Mouse (Mus musculus): ENCODE data around the gene Slc2a3. TPM values are rescaled to one million over a fixed set of nuclear protein-coding genes. Genes with fewer than 3 reads are reported as not detected.
A peak's percentile ranks its signal among the peaks of the same experiment; 100 is the strongest.
"Not testable (repeated sequence)": the region's sequence is repeated elsewhere in the genome, so short reads cannot be mapped to it uniquely, and the experiment has no call there.

Slc2a3 gene
- polyA plus RNA-seq, 1 experiment = 1.3 TPM

GRCm38 (mm10) chr6:122741460-122742227 lies 59.8 kb downstream of the Slc2a3 start:
- Histone ChIP-seq H3K27ac (ENCODE audit: insufficient read depth, low read depth, low read length) (no peak overlapping the region; the same call in 1 of the 2 replicates), H3K4me3 (ENCODE audit: low read depth, low read length) (peak overlapping the region; percentile 61), H3K36me3 (ENCODE audit: control insufficient read depth, insufficient read depth, low read length) (no peaks in the 10 kb centered on the region), H3K27me3 (ENCODE audit: control insufficient read depth, insufficient read depth, low read length) (no peaks in the 10 kb centered on the region), H3K4me1 (ENCODE audit: control insufficient read depth, insufficient read depth, insufficient read length, low read length) (no peaks in the 10 kb centered on the region)
- WGBS = 14% methylated on average over 25 of the region's 25 CpGs
- TF ChIP-seq POLR2A (IDR thresholded peaks at IDR 0.05; ENCODE audit: low read depth, low read length) (no peak), CTCF (IDR thresholded peaks at IDR 0.05; ENCODE audit: extremely low read depth, insufficient read length, insufficient replicate concordance, low read depth, low read length) (no peak)

DNA sequence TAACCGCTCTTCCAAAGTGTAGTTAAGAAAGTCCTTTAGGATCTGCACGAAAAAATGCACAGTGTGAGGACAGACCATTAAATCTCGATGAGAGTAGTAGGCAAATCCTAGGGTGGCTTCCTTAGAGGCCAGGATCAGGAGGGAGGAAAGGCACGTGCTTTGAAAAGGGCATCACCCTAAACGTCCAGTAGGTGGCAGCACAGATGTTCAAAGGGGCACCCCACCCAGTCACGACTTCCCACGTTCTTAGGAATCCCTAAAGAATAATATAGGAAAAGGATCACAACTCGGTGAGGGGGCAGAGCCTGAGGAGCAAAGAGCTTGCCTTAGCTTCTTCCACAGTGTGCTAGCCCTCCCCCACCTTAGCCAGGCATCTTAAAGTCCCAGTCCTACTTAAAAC lies 61.5 kb downstream of the Slc2a3 start:
- Histone ChIP-seq H3K4me3 (ENCODE audit: low read depth, low read length) (no peak overlapping the region), H3K36me3 (ENCODE audit: control insufficient read depth, insufficient read depth, low read length) (no peaks in the 10 kb centered on the region), H3K27ac (ENCODE audit: insufficient read depth, low read depth, low read length) (no peak overlapping the region), H3K4me1 (ENCODE audit: control insufficient read depth, insufficient read depth, insufficient read length, low read length) (no peaks in the 10 kb centered on the region), H3K27me3 (ENCODE audit: control insufficient read depth, insufficient read depth, low read length) (no peaks in the 10 kb centered on the region)
- 9% methylated on average over 8 of the region's 8 CpGs for WGBS
- TF ChIP-seq CTCF (IDR thresholded peaks at IDR 0.05; ENCODE audit: extremely low read depth, insufficient read length, insufficient replicate concordance, low read depth, low read length) (peak; percentile 72; the same call in 1 of the 2 replicates), POLR2A (IDR thresholded peaks at IDR 0.05; ENCODE audit: low read depth, low read length) (no peak)

- no peak overlapping the region for H3K27ac ChIP-seq (ENCODE audit: insufficient read depth, low read depth, low read length)
- no peaks in the 10 kb centered on the region for H3K36me3 ChIP-seq (ENCODE audit: control insufficient read depth, insufficient read depth, low read length)
- 26% methylated on average over 2 of the region's 2 CpGs for WGBS
- TF ChIP-seq POLR2A (IDR thresholded peaks at IDR 0.05; ENCODE audit: low read depth, low read length) (no peak), CTCF (IDR thresholded peaks at IDR 0.05; ENCODE audit: extremely low read depth, insufficient read length, insufficient replicate concordance, low read depth, low read length) (peak; percentile 50; the same call in 1 of the 2 replicates)
- peaks cover 2% of the 10 kb centered on the region; the same call in 1 of the 2 replicates for H3K27me3 ChIP-seq (ENCODE audit: control insufficient read depth, insufficient read depth, low read length)
- H3K4me3 ChIP-seq (ENCODE audit: low read depth, low read length) = no peak overlapping the region
- H3K4me1 ChIP-seq (ENCODE audit: control insufficient read depth, insufficient read depth, insufficient read length, low read length) = no peaks in the 10 kb centered on the region
Observed at GRCm38 (mm10) chr6:122719942-122720341, 81.5 kb downstream of the Slc2a3 start.

DNA sequence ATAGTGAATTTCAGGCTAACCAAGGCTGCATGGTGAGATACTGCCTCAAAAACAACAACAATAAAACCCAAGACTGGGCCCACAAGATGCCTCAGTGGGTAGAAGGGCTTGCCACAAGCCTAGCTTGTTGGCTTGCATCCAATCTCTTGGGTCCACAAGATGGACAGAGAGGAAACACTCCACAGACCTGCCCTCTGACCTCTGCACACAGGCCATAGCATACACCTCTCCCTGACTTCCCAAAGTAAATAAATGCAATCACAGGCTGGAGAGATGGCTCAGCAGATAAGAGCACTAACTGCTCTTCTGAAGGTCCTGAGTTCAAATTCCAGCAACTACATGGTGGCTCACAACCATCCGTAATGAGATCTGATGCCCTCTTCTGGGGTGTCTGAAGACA lies 83.2 kb downstream of the Slc2a3 start:
- H3K4me1 ChIP-seq (ENCODE audit: control insufficient read depth, insufficient read depth, insufficient read length, low read length); H3K27ac ChIP-seq (ENCODE audit: insufficient read depth, low read depth, low read length); H3K36me3 ChIP-seq (ENCODE audit: control insufficient read depth, insufficient read depth, low read length); H3K4me3 ChIP-seq (ENCODE audit: low read depth, low read length); H3K27me3 ChIP-seq (ENCODE audit: control insufficient read depth, insufficient read depth, low read length): not testable (repeated sequence)
- WGBS = 79% methylated on average over 1 of the region's 1 CpGs

GRCm38 (mm10) chr6:122715886-122716285 lies 85.6 kb downstream of the Slc2a3 start:
- H3K4me3 ChIP-seq (ENCODE audit: low read depth, low read length) = no peak overlapping the region
- WGBS = 35% methylated on average over 4 of the region's 4 CpGs
- H3K36me3 ChIP-seq (ENCODE audit: control insufficient read depth, insufficient read depth, low read length) = no peaks in the 10 kb centered on the region
- TF ChIP-seq POLR2A (IDR thresholded peaks at IDR 0.05; ENCODE audit: low read depth, low read length) (no peak), CTCF (IDR thresholded peaks at IDR 0.05; ENCODE audit: extremely low read depth, insufficient read length, insufficient replicate concordance, low read depth, low read length) (no peak)
- peaks cover 2% of the 10 kb centered on the region; the same call in 1 of the 2 replicates for H3K27me3 ChIP-seq (ENCODE audit: control insufficient read depth, insufficient read depth, low read length)
- H3K4me1 ChIP-seq (ENCODE audit: control insufficient read depth, insufficient read depth, insufficient read length, low read length) = no peaks in the 10 kb centered on the region
- H3K27ac ChIP-seq (ENCODE audit: insufficient read depth, low read depth, low read length) = no peak overlapping the region

- TF ChIP-seq CTCF (IDR thresholded peaks at IDR 0.05; ENCODE audit: extremely low read depth, insufficient read length, insufficient replicate concordance, low read depth, low read length) (no peak), POLR2A (IDR thresholded peaks at IDR 0.05; ENCODE audit: low read depth, low read length) (no peak)
- Histone ChIP-seq H3K27me3 (ENCODE audit: control insufficient read depth, insufficient read depth, low read length) (no peaks in the 10 kb centered on the region; the same call in 1 of the 2 replicates), H3K27ac (ENCODE audit: insufficient read depth, low read depth, low read length) (no peak overlapping the region), H3K4me1 (ENCODE audit: control insufficient read depth, insufficient read depth, insufficient read length, low read length) (no peaks in the 10 kb centered on the region), H3K36me3 (ENCODE audit: control insufficient read depth, insufficient read depth, low read length) (no peaks in the 10 kb centered on the region), H3K4me3 (ENCODE audit: low read depth, low read length) (no peak overlapping the region)
- WGBS = 57% methylated on average over 7 of the region's 7 CpGs
Observed at GRCm38 (mm10) chr6:122714707-122715365, 86.6 kb downstream of the Slc2a3 start.

DNA sequence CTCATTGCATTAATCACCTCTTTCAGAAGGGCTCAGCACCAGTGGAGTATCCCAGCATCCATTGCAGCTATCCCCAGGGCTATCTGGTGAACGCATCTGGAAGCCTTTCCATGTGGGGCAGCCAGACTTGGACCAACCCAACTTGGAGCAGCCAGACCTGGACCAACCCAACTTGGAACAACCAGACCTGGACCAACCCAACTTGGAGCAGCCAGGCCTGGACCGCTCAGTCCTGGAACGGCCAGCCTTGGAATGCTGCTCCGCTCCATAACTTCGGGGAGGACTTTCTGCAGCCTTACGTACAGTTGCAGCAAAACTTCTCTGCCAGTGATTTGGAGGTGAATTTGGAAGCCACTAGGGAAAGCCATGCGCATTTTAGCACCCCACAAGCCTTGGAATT lies 88.3 kb downstream of the Slc2a3 start:
- H3K4me1 ChIP-seq (ENCODE audit: control insufficient read depth, insufficient read depth, insufficient read length, low read length); H3K27ac ChIP-seq (ENCODE audit: insufficient read depth, low read depth, low read length); H3K27me3 ChIP-seq (ENCODE audit: control insufficient read depth, insufficient read depth, low read length); H3K36me3 ChIP-seq (ENCODE audit: control insufficient read depth, insufficient read depth, low read length); H3K4me3 ChIP-seq (ENCODE audit: low read depth, low read length): not testable (repeated sequence)
- 93% methylated on average over 7 of the region's 7 CpGs for WGBS

Data from small intestine, adult 2 months (tissue).